Mouse (Mus musculus) spleen, postnatal 14 days (tissue): Measurements from ENCODE around the gene Ctnnb1.
"Not testable (repeated sequence)": the region's sequence is repeated elsewhere in the genome, so short reads cannot be mapped to it uniquely, and the experiment has no call there.

Source experiments
- DNase-seq, 2 experiments: peaks; one replicate each; pipeline ENCODE4 v3.0.0; 2021 to 2022; ENCODE audit warnings: low spot score in 2 of 2

Ctnnb1 gene

GRCm38 (mm10) chr9:120929081-120929480, at the start of gene Ctnnb1:
Ctnnb1 (plus strand) TSS chr9:120929216.
- no peak for DNase-seq

GRCm38 (mm10) chr9:120880286-120880685, 48.7 kb upstream of the Ctnnb1 start:
- no peak for DNase-seq

- no peak for DNase-seq
Observed at GRCm38 (mm10) chr9:120881121-120881520, 47.9 kb upstream of the Ctnnb1 start.

- DNase-seq, result no peak
Observed at GRCm38 (mm10) chr9:120881839-120882238, 47.2 kb upstream of the Ctnnb1 start.

GRCm38 (mm10) chr9:120884726-120885125, 44.3 kb upstream of the Ctnnb1 start:
- DNase-seq, result no peak

- no peak for DNase-seq
Observed at GRCm38 (mm10) chr9:120887631-120888030, 41.4 kb upstream of the Ctnnb1 start.

GRCm38 (mm10) chr9:120893435-120893834, 35.6 kb upstream of the Ctnnb1 start:
- DNase-seq, result no peak

GRCm38 (mm10) chr9:120893971-120894370, 35.0 kb upstream of the Ctnnb1 start:
- no peak for DNase-seq

- no peak for DNase-seq
Observed at GRCm38 (mm10) chr9:120894376-120894775, 34.6 kb upstream of the Ctnnb1 start.

GRCm38 (mm10) chr9:120896502-120896901, 32.5 kb upstream of the Ctnnb1 start:
- no peak for DNase-seq

- DNase-seq, result no peak
Observed at GRCm38 (mm10) chr9:120897269-120897668, 31.7 kb upstream of the Ctnnb1 start.

- no peak for DNase-seq
Observed at GRCm38 (mm10) chr9:120899833-120900232, 29.2 kb upstream of the Ctnnb1 start.

- DNase-seq, result no peak
Observed at GRCm38 (mm10) chr9:120900338-120901274, 28.4 kb upstream of the Ctnnb1 start.

- no peak for DNase-seq
Observed at GRCm38 (mm10) chr9:120902562-120902961, 26.5 kb upstream of the Ctnnb1 start.

- DNase-seq, result no peak
Observed at GRCm38 (mm10) chr9:120908461-120908860, 20.6 kb upstream of the Ctnnb1 start.

- DNase-seq, result no peak
Observed at GRCm38 (mm10) chr9:120913152-120913551, 15.9 kb upstream of the Ctnnb1 start.

GRCm38 (mm10) chr9:120914429-120914828, 14.6 kb upstream of the Ctnnb1 start:
- no peak for DNase-seq

GRCm38 (mm10) chr9:120914877-120915459, 14.0 kb upstream of the Ctnnb1 start:
- peak in 1 of 2 experiments; percentile 45 for DNase-seq

- not testable (repeated sequence) for DNase-seq
Observed at GRCm38 (mm10) chr9:120917619-120918018, 11.4 kb upstream of the Ctnnb1 start.

GRCm38 (mm10) chr9:120918211-120918610, 10.8 kb upstream of the Ctnnb1 start:
- no peak for DNase-seq

- DNase-seq, result no peak
Observed at GRCm38 (mm10) chr9:120918642-120919041, 10.4 kb upstream of the Ctnnb1 start.

GRCm38 (mm10) chr9:120919130-120919529, 9.9 kb upstream of the Ctnnb1 start:
- no peak for DNase-seq

GRCm38 (mm10) chr9:120926126-120926525, 2.9 kb upstream of the Ctnnb1 start:
- no peak for DNase-seq
